Mouse (Mus musculus): ENCODE results near the gene Dlgap4. TPM values are rescaled to one million over a fixed set of nuclear protein-coding genes. Genes with fewer than 3 reads are reported as not detected.

The Dlgap4 gene
- 8.2 and 8.3 TPM in 2 replicates for total RNA-seq (2015; ENCODE audit: low replicate concordance)
- 3.8 and 9.0 TPM in 2 replicates for total RNA-seq (2017; ENCODE audit: low replicate concordance)

DNA sequence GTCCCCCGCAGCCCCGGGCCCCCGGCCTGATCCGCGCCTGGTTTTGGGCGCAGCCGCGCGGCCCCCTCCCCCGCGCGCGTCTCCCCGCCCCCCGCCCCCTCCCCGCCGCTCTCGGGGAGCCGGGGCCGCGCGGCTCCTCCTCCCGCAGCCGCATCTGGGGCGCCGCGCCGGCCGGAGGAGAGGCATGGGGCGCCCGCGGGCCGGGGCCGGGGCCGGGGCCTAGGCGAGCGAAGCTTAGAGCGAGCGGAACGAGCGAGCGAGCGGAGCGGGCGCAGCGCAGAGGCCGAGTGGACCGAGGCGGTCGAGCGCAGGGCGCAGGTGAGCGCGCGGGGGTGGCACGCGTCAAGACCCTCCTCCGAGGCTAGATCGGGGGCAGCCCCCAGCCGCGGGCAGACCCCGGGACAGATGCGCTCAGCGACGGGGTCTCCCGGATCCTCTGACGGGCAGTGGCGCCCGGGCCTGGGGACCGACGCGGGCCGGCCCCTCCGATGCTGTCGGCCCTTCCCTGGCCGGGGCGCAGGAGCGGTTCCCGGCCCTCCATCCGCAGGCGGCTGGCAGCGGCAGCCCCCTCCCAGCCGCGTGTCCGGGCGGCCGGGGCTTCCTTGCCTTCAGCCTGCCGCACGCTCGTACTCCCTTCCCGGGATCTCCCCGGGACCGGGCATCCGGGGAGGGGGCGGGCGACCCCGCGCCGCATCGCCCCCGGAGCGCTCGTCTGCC, at the start of gene Dlgap4:
Gene Dlgap4, plus strand, starts transcription at position 165 of the 717 bp plus-strand sequence.
- ATAC-seq (replicated peaks; ENCODE audit: low FRiP score, poor library complexity, severe bottlenecking), result no peak

GRCm38 (mm10) chr2:156566512-156566911, 47.0 kb upstream of the Dlgap4 start:
- no peak for ATAC-seq (replicated peaks; ENCODE audit: low FRiP score, poor library complexity, severe bottlenecking)

- no peak for ATAC-seq (replicated peaks; ENCODE audit: low FRiP score, poor library complexity, severe bottlenecking)
Observed at GRCm38 (mm10) chr2:156568647-156569046, 44.9 kb upstream of the Dlgap4 start.

GRCm38 (mm10) chr2:156569261-156569660, 44.2 kb upstream of the Dlgap4 start:
- no peak for ATAC-seq (replicated peaks; ENCODE audit: low FRiP score, poor library complexity, severe bottlenecking)

GRCm38 (mm10) chr2:156571521-156571920, 42.0 kb upstream of the Dlgap4 start:
- no peak for ATAC-seq (replicated peaks; ENCODE audit: low FRiP score, poor library complexity, severe bottlenecking)

GRCm38 (mm10) chr2:156576850-156577587, 36.5 kb upstream of the Dlgap4 start:
- ATAC-seq (replicated peaks; ENCODE audit: low FRiP score, poor library complexity, severe bottlenecking), result no peak

DNA sequence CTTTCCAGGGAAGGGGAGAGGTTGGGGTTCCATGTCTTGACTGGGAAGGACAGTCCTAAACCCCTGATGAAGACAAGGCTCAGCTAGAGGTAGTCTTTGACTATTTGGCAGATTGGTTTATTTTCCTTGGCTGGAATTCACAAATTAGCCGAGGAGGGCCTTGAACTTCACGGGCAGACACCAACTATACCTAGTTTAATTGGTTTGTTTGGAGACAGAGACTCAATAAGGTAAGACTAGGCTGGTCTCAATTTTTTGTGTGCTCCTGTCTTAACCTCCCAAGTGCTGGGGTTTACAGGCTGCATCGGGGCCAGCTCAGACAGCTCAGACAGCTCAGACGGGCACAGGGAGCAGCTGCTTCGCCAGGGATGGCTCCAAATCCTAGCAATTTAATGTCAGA, 33.0 kb upstream of the Dlgap4 start:
- no peak for ATAC-seq (replicated peaks; ENCODE audit: low FRiP score, poor library complexity, severe bottlenecking)

GRCm38 (mm10) chr2:156581244-156581643, 32.3 kb upstream of the Dlgap4 start:
- no peak for ATAC-seq (replicated peaks; ENCODE audit: low FRiP score, poor library complexity, severe bottlenecking)

DNA sequence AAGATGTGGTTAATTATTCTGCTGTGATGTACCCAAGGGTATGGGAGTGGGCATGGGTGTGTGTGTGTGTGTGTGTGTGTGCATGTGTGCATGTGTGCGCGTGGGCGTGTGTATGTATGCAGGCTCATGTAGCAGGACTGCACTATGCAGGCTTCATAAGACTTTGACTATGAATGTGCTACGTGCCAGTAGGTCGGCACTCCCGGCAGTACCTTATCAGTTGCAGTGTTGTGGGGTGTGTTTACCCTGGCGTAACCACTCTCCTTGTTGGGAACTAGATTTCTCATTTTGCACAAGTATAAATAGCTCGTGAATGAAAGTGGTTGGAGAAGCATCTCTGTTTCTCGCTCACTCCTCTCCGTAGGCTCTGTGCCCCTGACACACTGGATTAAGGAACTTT, 30.6 kb upstream of the Dlgap4 start:
- ATAC-seq (replicated peaks; ENCODE audit: low FRiP score, poor library complexity, severe bottlenecking), result no peak

DNA sequence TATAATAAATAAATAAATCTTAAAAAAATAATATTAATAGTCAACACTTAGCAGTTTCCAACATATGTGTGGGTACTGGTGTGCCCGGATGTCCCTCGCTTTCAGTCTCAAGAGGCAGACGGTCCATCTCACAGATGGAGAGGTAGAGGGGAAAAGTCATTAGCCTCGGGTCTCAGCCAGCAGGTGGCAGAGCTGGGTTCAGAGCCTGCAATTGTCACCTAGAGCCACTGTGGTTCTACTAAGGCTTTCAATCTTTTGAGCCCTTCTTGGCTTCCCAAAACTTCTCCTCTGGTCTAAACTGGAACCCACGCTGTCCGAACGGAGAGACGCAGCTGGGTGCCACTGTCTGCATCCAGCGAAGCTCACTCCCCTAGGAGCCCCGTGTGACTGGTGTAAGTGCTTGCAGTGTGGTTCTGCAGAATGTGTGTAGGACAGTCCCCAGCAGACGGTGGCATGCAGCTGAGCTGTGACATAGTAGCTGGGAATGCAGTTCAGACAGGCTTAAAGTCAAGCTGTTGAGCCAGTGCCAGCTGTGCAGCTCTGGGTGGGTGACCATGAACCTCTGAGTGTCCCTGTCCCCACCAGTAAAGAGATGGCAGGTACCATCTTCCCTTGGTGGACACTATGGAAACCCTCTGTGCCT, 29.2 kb upstream of the Dlgap4 start:
- ATAC-seq (replicated peaks; ENCODE audit: low FRiP score, poor library complexity, severe bottlenecking), result no peak

DNA sequence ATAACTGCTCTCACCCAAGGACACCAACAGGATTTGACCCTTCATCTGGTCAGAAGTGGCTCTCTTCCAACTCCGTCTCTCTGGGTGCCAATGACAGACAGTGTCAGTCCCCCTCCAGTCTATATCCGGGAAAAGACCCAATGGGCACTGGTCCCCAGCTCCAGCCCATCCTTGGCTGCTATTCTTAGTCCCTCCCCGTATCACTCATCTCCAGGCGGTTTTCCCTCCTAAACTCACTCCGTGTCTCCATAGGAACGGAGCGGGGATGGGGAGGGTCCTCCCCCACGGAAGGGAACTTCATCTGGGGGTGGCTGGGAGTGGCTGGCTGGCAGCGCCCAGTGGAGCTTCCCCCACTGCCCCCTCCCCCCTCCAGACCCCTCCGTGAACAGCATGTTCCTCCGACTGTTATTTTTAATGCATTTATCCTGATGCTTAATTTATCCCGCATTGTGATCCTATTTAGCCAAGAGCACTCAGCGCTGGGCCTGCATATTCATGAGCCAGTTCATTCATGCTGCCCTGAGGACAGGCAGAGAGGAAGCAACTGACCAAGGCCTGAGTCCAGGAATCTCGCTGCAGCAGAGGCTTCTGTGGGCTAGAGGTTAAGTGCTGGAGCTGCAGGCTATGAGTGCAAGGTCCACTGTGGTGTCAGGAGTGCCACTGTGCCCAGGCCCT, 28.6 kb upstream of the Dlgap4 start:
- ATAC-seq (replicated peaks; ENCODE audit: low FRiP score, poor library complexity, severe bottlenecking), result no peak

GRCm38 (mm10) chr2:156589481-156589880, 24.0 kb upstream of the Dlgap4 start:
- ATAC-seq (replicated peaks; ENCODE audit: low FRiP score, poor library complexity, severe bottlenecking), result no peak

DNA sequence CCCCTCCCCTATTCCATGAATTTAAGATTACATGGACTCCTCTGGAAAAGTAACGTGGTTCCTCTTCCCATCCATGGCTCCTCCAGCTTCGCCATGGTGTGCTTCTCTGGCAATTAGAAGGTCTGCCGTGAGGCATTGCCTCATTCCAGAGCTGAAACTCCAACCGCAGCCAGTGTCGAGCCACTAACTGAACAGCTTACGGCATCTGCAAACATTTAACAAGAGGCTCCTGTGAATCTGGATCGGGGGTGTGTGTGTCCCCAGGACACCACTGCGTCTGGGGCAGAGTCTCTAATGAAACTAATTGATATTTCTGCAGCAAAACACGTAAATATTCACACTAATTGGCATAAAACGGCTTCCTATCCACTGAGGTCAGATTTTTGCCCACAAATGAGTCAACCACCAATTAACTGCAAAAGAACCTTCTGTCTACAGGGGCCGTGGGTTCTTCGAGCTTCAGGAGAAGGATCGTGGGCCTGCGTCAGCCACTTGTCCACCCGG, 18.5 kb upstream of the Dlgap4 start:
- no peak for ATAC-seq (replicated peaks; ENCODE audit: low FRiP score, poor library complexity, severe bottlenecking)

DNA sequence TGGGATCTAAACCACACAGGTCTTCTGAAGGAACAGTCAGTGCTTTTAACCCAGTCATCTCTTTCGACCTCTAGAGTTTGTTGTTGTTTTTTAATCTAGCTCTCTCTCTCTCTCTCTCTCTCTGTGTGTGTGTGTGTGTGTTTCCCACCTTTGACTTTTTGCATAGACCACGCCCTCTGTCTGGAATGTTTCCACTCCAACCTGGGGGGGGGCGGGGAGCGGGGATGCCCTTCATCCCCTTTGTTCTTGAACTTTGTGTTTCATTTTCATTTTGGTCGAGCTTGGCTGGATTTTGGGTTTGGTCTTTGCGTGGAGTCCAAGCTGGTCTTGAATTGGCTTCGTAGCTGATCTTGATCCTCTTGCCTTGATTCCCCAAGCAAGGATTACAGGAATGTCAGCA, 10.9 kb upstream of the Dlgap4 start:
- no peak for ATAC-seq (replicated peaks; ENCODE audit: low FRiP score, poor library complexity, severe bottlenecking)

GRCm38 (mm10) chr2:156603671-156604070, 9.8 kb upstream of the Dlgap4 start:
- no peak for ATAC-seq (replicated peaks; ENCODE audit: low FRiP score, poor library complexity, severe bottlenecking)

DNA sequence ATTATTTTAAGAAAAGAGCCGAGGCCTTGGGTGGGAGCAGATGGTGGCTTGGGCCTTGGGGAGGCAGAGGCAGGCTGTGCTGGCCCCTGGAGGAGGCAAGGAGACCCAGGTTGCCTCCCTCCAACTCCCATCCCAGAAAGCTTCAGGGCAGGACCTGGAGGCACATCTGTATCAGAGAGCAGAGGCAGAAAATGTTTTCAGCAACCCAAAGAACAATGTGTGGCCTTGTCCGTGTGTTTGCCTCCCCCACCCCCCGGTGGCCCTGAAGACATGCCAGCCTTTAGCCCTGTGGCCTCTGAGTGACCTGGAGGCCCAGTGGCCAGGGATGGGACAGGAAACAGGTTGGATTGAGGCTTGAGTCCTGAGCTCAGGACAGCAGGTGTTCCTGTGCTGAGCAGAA, 8.4 kb upstream of the Dlgap4 start:
- no peak for ATAC-seq (replicated peaks; ENCODE audit: low FRiP score, poor library complexity, severe bottlenecking)

DNA sequence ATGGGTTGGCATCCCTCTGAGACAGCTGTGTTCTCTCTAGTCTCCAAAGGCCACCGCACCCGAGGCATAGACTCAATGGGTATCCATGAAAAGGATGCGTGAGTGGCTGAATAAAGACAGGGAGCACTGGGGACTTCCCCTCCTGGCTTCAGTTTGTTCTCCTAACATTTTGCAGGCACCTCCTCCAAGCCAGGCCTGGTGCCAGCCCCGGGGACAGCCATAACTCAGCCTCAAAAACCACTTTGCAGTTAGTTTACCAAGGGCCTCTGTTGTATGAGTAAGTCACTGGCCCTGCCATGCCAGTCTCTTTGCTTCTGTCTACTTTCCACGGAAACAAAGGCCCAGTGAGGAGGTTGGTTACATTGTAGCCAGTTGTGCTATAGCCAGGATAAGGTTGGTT, 7.5 kb upstream of the Dlgap4 start:
- ATAC-seq (replicated peaks; ENCODE audit: low FRiP score, poor library complexity, severe bottlenecking), result no peak

DNA sequence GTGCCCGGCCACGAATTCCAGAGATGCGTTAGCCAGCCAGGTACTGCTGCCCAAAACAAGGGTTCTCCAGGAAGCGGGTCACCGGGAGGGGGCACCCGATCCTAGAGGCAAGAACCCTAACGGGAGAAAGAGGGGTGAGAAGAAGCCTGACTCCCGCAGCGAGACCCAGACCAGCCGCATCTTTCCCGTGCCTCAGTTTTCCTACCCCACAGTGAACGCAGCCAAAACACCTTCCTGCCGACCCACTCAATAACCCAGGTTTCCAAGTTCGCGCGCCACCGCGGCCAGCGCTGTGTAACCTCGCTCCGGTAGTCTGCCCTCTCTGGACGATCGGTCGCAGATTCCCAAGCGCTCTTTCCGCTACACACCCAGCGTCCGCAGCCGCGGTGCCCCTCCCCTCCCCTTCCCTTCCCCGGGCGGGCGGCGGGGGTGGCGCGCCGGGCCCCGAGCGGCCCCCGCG, 394 bp upstream of the Dlgap4 start:
- no peak for ATAC-seq (replicated peaks; ENCODE audit: low FRiP score, poor library complexity, severe bottlenecking)

- ATAC-seq (replicated peaks; ENCODE audit: low FRiP score, poor library complexity, severe bottlenecking), result no peak
Observed at GRCm38 (mm10) chr2:156614258-156614556, 702 bp downstream of the Dlgap4 start.

Data from erythroblast, adult 5-6 weeks (primary cell).